Mouse (Mus musculus) yolk sac, embryonic 10.5 days (tissue): ENCODE data around the gene Pex11b.
"Not testable (repeated sequence)": the region's sequence is repeated elsewhere in the genome, so short reads cannot be mapped to it uniquely, and the experiment has no call there.

Experiments used
- DNase-seq: peaks from one replicate; pipeline ENCODE4 v3.0.0-alpha.2; 2017; ENCODE audit warnings: low spot score

Pex11b gene

GRCm38 (mm10) chr3:96675171-96675570, 40.0 kb downstream of the Pex11b start:
- DNase-seq = no peak

GRCm38 (mm10) chr3:96675690-96676089, 40.5 kb downstream of the Pex11b start:
- DNase-seq = no peak

DNA sequence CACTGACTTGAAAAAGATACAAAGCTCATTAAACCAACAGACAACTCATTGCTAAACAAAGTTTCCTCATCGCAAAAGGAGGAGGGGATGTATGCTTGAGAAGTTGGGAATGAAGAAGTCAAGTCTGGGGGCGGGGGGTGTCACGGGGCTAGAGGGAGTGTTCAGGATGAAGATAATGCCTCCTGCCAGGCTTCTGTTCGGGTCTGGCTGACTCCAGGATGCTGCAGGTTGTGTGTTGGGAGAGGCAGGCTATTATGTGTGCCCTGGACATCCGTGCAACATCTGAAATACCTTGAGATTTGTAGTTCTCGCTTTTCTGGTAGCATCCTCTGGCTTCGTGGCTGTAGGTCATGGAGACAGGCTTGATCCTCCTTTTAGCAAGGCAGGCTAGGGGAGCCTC, 43.3 kb downstream of the Pex11b start:
- DNase-seq = no peak

DNA sequence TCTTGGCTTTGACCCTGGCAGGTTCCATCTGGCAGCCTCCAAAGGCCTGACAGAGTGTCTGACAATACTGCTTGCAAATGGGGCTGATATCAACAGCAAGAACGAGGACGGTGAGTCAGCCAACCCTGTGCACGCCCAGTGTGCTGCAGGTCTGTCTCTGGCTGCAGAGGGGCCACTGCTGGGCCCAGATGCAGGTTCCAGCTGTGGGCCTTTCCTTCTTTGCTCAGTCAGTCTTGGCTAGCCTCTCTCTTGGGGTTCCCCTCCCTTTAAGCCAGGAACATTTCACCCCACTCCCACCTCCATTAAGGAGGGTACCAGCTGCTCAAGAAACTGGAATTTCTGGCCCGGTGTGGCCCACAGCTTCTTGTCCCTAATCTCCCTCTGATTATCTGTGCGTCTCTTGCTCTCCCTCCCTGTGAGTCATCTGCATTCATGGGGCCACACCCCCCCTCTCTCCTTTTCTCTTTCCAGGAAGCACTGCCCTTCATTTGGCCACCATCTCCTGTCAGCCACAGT, 44.0 kb downstream of the Pex11b start:
- DNase-seq = no peak

DNA sequence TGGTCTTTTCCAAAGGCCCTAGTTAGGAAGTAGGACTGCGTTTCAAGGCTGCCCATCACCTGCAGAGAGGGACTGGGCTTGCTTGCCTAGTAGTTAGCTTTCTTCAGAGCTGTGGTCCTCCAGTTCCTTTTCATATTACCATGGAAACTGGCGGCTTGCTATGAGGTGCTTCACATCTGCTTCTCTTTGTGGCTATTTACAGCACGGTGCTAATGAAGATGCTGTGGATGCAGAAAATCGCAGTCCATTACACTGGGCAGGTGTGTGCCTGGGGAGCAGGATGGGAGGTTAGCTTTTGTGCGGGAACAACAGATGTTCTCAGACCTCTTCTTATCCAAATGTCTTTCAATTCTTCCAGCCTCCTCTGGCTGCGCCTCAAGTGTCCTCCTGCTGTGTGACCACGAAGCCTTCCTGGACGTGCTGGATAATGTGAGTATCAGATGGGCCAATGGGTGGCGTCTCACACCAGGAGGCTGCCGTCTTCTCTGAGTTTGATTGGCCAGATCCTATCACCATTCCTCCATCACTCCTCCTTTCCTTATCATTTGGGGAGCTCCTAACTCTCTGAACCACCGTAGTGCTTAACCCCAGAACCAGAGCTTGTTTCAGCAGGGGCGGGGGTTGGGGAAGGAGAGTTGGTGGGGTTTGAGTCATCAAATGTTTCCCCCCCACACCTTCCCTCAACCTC, 45.2 kb downstream of the Pex11b start:
- no peak for DNase-seq

GRCm38 (mm10) chr3:96683496-96683895, 48.3 kb downstream of the Pex11b start:
- DNase-seq = no peak

- DNase-seq = no peak
Observed at GRCm38 (mm10) chr3:96684151-96684821, 49.1 kb downstream of the Pex11b start.

DNA sequence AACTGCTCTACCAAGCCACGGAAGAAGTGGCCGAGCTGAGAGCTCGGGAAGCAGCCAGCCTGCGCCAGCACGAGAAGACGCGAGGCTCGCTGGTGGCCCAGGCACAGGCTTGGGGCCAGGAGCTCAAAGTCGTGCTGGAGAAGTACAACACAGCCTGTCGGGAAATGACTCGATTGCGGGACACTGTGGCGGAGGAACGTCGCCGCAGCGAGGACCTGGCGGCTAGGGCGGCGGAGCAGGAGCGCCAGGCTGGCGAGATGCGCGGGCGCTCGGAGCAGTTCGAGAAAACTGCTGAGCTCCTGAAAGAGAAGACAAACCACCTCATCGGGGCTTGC, 49.6 kb downstream of the Pex11b start:
- DNase-seq = no peak

GRCm38 (mm10) chr3:96686057-96686456, 50.9 kb downstream of the Pex11b start:
- not testable (repeated sequence) for DNase-seq

DNA sequence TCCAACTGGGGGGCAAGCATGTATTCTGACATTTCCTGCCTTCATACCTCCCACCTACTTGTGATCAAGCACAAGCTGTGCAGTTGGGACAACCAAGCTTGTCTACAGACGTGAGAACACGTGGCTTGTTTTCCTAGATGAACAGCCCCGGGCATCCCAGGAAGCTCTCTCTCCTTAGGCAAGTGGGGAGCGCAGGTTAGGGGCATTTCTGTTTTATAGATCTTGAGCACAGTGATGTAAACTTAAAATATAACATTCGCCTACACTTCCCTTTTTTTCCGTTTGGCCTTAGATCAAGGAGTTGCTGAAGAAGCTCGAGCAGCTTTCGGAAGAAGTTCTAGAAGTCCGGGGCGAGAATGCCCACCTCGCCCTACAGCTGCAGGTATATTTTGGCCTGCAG, 53.7 kb downstream of the Pex11b start:
- no peak for DNase-seq

- DNase-seq = no peak
Observed at GRCm38 (mm10) chr3:96690298-96690697, 55.1 kb downstream of the Pex11b start.

GRCm38 (mm10) chr3:96692506-96692905, 57.3 kb downstream of the Pex11b start:
- no peak for DNase-seq

DNA sequence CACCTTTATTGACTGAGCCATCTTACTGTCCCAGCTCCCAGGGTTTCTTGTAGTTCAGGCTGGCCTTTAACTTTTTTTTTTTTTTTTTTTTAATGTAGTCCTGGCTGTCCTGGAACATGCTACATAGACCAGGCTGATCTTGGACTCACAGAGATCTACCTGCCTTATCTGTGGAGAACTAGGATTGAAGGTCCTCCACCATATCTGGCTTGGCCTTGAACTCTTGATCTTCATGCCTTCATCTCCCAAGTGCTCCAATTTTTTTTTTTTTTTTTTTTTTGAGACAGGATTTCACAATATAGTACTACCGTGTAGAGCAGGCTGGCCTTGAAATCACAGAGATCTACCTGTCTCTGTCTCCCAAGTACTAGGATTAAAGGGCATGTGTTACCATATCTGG, 58.4 kb downstream of the Pex11b start:
- DNase-seq = no peak
